Mouse (Mus musculus): ENCODE results near the gene Atp10b. TPM values are rescaled to one million over a fixed set of nuclear protein-coding genes. Genes with fewer than 3 reads are reported as not detected.

The Atp10b gene
- total and polyA plus RNA-seq, 3 experiments = 0.10 TPM; not detected in 2

DNA sequence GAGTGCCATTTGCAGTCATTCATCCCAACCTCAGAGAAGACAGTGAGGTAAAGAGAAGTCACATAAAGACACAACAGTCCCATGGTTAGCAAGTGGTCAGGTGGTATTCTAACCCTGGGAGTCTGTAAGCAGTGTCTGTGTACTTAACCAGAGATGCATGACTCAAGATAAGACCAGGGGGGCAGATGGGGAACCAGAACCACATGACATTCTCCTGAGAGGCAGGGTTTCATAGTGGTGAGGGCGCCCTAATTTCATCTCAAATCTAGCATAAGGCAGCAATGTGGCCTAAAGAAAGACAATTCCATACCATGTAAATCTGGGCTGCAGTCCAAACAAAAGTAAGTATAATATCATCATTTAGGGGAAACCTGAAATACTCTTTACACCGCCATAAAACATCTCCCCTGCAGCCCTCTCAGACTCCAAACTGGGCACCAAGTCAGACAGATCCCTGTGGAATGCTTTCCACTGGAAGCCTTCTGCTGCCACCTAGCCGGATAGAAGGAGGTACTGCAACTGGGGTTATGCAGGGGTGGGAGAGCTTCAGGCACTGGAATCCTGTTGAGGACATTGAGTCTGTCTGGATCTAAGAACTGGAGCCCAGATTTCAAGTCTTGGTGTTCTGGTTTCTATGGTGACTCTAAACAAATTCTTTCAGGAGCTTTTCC is 114.0 kb downstream of the Atp10b start:
- no peak overlapping the region for H3K4me3 ChIP-seq
- 42% methylated on average over 3 of the region's 3 CpGs for WGBS
- H3K79me2 ChIP-seq (replicated peaks; ENCODE audit: control insufficient read depth, insufficient read depth, low read length) = no peaks in the 10 kb centered on the region
- DNase-seq = peak; percentile 26 to 39
- no peak overlapping the region for H3K27ac ChIP-seq
- no peaks in the 10 kb centered on the region for H3K27me3 ChIP-seq (ENCODE audit: control insufficient read depth, insufficient read depth, low read length)
- no peaks in the 10 kb centered on the region for H3K36me3 ChIP-seq (ENCODE audit: control insufficient read depth, insufficient read depth, low read length)
- no peaks in the 10 kb centered on the region for H3K4me1 ChIP-seq (ENCODE audit: control insufficient read depth, insufficient read depth, low read length)
- TF ChIP-seq CTCF (IDR thresholded peaks at IDR 0.05) (peak; percentile 96), POLR2A (IDR thresholded peaks at IDR 0.05; ENCODE audit: insufficient read depth, low read depth, low read length) (no peak), EP300 (IDR thresholded peaks at IDR 0.05; ENCODE audit: insufficient read depth, low read depth, low read length) (0 out of 2 replicates have a peak, but pooled peaks have one; percentile 21)
- no peak overlapping the region for H3K9ac ChIP-seq (ENCODE audit: low read depth, low read length)
- intact Hi-C loops (cut with DNase I) = loop anchor here (1.0 kb wide), 1 partner anchor 264 kb away; no protein-coding TSS in a partner anchor

- Histone ChIP-seq H3K4me3 (no peak overlapping the region), H3K79me2 (replicated peaks; ENCODE audit: control insufficient read depth, insufficient read depth, low read length) (no peaks in the 10 kb centered on the region), H3K27ac (no peak overlapping the region), H3K27me3 (ENCODE audit: control insufficient read depth, insufficient read depth, low read length) (no peaks in the 10 kb centered on the region), H3K36me3 (ENCODE audit: control insufficient read depth, insufficient read depth, low read length) (no peaks in the 10 kb centered on the region), H3K9ac (ENCODE audit: low read depth, low read length) (no peak overlapping the region), H3K4me1 (ENCODE audit: control insufficient read depth, insufficient read depth, low read length) (no peaks in the 10 kb centered on the region)
- intact Hi-C loops (cut with DNase I) = no loop called here
- WGBS = 79% methylated on average over 3 of the region's 3 CpGs
- TF ChIP-seq CTCF (IDR thresholded peaks at IDR 0.05) (no peak), EP300 (IDR thresholded peaks at IDR 0.05; ENCODE audit: insufficient read depth, low read depth, low read length) (no peak), POLR2A (IDR thresholded peaks at IDR 0.05; ENCODE audit: insufficient read depth, low read depth, low read length) (no peak)
- DNase-seq = no peak
These were observed 117.8 kb downstream of the Atp10b start for GRCm38 (mm10) chr11:43267505-43267904.

GRCm38 (mm10) chr11:43269503-43270255 is 120.0 kb downstream of the Atp10b start:
- Histone ChIP-seq H3K27me3 (ENCODE audit: control insufficient read depth, insufficient read depth, low read length) (no peaks in the 10 kb centered on the region), H3K27ac (no peak overlapping the region), H3K4me3 (no peak overlapping the region), H3K36me3 (ENCODE audit: control insufficient read depth, insufficient read depth, low read length) (no peaks in the 10 kb centered on the region), H3K4me1 (ENCODE audit: control insufficient read depth, insufficient read depth, low read length) (no peaks in the 10 kb centered on the region), H3K79me2 (replicated peaks; ENCODE audit: control insufficient read depth, insufficient read depth, low read length) (no peaks in the 10 kb centered on the region), H3K9ac (ENCODE audit: low read depth, low read length) (no peak overlapping the region)
- TF ChIP-seq POLR2A (IDR thresholded peaks at IDR 0.05; ENCODE audit: insufficient read depth, low read depth, low read length) (no peak), CTCF (IDR thresholded peaks at IDR 0.05) (no peak), EP300 (IDR thresholded peaks at IDR 0.05; ENCODE audit: insufficient read depth, low read depth, low read length) (no peak)
- 87% methylated on average over 6 of the region's 6 CpGs for WGBS
- intact Hi-C loops (cut with DNase I) = no loop called here
- no peak for DNase-seq

DNA sequence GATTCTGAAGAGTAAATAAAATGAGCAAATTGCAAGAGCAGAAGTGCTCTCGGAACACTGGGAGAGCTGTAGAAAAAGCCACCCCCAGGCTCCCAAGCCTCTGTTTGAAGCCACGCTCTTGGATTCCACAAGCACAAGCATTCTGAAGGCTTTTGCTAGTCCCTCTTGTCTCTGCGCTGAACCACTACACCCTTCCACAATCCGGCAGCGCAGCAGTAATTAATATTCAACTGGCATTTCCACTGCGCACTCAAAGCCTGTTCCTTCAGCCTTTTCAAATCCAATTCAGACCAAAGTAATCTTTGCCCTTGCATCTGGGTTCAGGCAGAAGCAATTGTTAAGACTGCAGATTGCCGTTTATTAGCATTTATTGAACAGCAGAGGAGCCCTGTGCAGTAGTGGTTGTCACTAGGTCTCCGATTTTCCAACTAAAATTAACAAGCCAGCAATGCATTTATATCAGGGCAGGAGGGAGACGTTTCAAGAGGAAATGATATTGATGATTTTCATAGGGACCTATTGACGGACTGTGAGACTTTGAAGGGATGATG is 120.7 kb downstream of the Atp10b start:
- H3K27ac ChIP-seq = no peak overlapping the region
- H3K9ac ChIP-seq (ENCODE audit: low read depth, low read length) = no peak overlapping the region
- intact Hi-C loops (cut with DNase I) = no loop called here
- H3K36me3 ChIP-seq (ENCODE audit: control insufficient read depth, insufficient read depth, low read length) = no peaks in the 10 kb centered on the region
- no peaks in the 10 kb centered on the region for H3K79me2 ChIP-seq (replicated peaks; ENCODE audit: control insufficient read depth, insufficient read depth, low read length)
- H3K4me1 ChIP-seq (ENCODE audit: control insufficient read depth, insufficient read depth, low read length) = no peaks in the 10 kb centered on the region
- WGBS = 86% methylated on average over 10 of the region's 10 CpGs
- H3K27me3 ChIP-seq (ENCODE audit: control insufficient read depth, insufficient read depth, low read length) = no peaks in the 10 kb centered on the region
- H3K4me3 ChIP-seq = no peak overlapping the region
- DNase-seq = no peak
- TF ChIP-seq CTCF (IDR thresholded peaks at IDR 0.05) (no peak), POLR2A (IDR thresholded peaks at IDR 0.05; ENCODE audit: insufficient read depth, low read depth, low read length) (no peak), EP300 (IDR thresholded peaks at IDR 0.05; ENCODE audit: insufficient read depth, low read depth, low read length) (no peak)

GRCm38 (mm10) chr11:43273896-43274295 is 124.2 kb downstream of the Atp10b start:
- no peak for TF ChIP-seq CTCF (IDR thresholded peaks at IDR 0.05)
- no peak for TF ChIP-seq EP300 (IDR thresholded peaks at IDR 0.05; ENCODE audit: insufficient read depth, low read depth, low read length)
- no peak for TF ChIP-seq POLR2A (IDR thresholded peaks at IDR 0.05; ENCODE audit: insufficient read depth, low read depth, low read length)
- intact Hi-C loops (cut with DNase I) = no loop called here

GRCm38 (mm10) chr11:43297584-43297983 is 147.9 kb downstream of the Atp10b start:
- TF ChIP-seq POLR2A (IDR thresholded peaks at IDR 0.05; ENCODE audit: insufficient read depth, low read depth, low read length) (no peak), EP300 (IDR thresholded peaks at IDR 0.05; ENCODE audit: insufficient read depth, low read depth, low read length) (no peak), CTCF (IDR thresholded peaks at IDR 0.05) (no peak)
- no peak for DNase-seq
- Histone ChIP-seq H3K27ac (no peak overlapping the region), H3K79me2 (replicated peaks; ENCODE audit: control insufficient read depth, insufficient read depth, low read length) (no peaks in the 10 kb centered on the region), H3K4me3 (no peak overlapping the region), H3K9ac (ENCODE audit: low read depth, low read length) (no peak overlapping the region), H3K27me3 (ENCODE audit: control insufficient read depth, insufficient read depth, low read length) (no peaks in the 10 kb centered on the region), H3K36me3 (ENCODE audit: control insufficient read depth, insufficient read depth, low read length) (no peaks in the 10 kb centered on the region), H3K4me1 (ENCODE audit: control insufficient read depth, insufficient read depth, low read length) (no peaks in the 10 kb centered on the region)
- WGBS = 51% methylated on average over 6 of the region's 6 CpGs
- intact Hi-C loops (cut with DNase I) = no loop called here

More at GRCm38 (mm10) chr11:43273896-43274295, 124.2 kb downstream of the Atp10b start:
- no peak for DNase-seq
- H3K79me2 ChIP-seq (replicated peaks; ENCODE audit: control insufficient read depth, insufficient read depth, low read length) = no peaks in the 10 kb centered on the region
- no peaks in the 10 kb centered on the region for H3K27me3 ChIP-seq (ENCODE audit: control insufficient read depth, insufficient read depth, low read length)
- H3K4me1 ChIP-seq (ENCODE audit: control insufficient read depth, insufficient read depth, low read length) = no peaks in the 10 kb centered on the region
- no peak overlapping the region for H3K9ac ChIP-seq (ENCODE audit: low read depth, low read length)
- H3K4me3 ChIP-seq = no peak overlapping the region
- no peaks in the 10 kb centered on the region for H3K36me3 ChIP-seq (ENCODE audit: control insufficient read depth, insufficient read depth, low read length)
- no peak overlapping the region for H3K27ac ChIP-seq
